Mouse (Mus musculus): Measurements from ENCODE around the gene Ralgps1.

GRCm38 (mm10) chr2:33095221-33095671, 276.0 kb downstream of the Ralgps1 start:
- TF ChIP-seq CTCF (IDR thresholded peaks at IDR 0.05) (no peak), EP300 (IDR thresholded peaks at IDR 0.05) (no peak)
